Mouse (Mus musculus) testis, adult 2 months (tissue): Measurements from ENCODE around the gene Tpbgl. TPM values are rescaled to one million over a fixed set of nuclear protein-coding genes. Genes with fewer than 3 reads are reported as not detected.

ENCODE experiments used
- H3K27ac ChIP-seq: fragments of 200-500 bp; 2 replicates; pipeline ENCODE4 v1.5.1; 2012; ENCODE audit warnings: low read depth, low read length; ENCODE audit not compliant: control insufficient read depth, insufficient read depth
- H3K27me3 ChIP-seq: fragments of 200-500 bp; 2 replicates; pipeline ENCODE4 v1.6.1; 2012; ENCODE audit warnings: mild to moderate bottlenecking, low read length, moderate library complexity; ENCODE audit not compliant: control insufficient read depth, insufficient read depth
- H3K36me3 ChIP-seq: fragments of 200-500 bp; 2 replicates; pipeline ENCODE4 v1.6.1; 2012; ENCODE audit warnings: mild to moderate bottlenecking, low read length; ENCODE audit not compliant: control insufficient read depth, insufficient read depth
- H3K4me1 ChIP-seq: fragments of 200-500 bp; 2 replicates; pipeline ENCODE4 v1.6.1; 2012; ENCODE audit warnings: low read length; ENCODE audit not compliant: control insufficient read depth, insufficient read depth
- H3K4me3 ChIP-seq: fragments of 200-500 bp; 2 replicates; pipeline ENCODE4 v1.5.1; 2012; ENCODE audit warnings: low read depth, mild to moderate bottlenecking, low read length, moderate library complexity, mixed read lengths; ENCODE audit not compliant: control insufficient read depth
- CTCF ChIP-seq: fragments of 200-500 bp; IDR thresholded peaks from 2 replicates; pipeline ENCODE4 v1.5.1; 2012; ENCODE audit warnings: low read depth, mild to moderate bottlenecking, inconsistent platforms, low read length, moderate library complexity; ENCODE audit not compliant: control insufficient read depth, insufficient read depth, insufficient replicate concordance
- POLR2A ChIP-seq: fragments of 200-500 bp; IDR thresholded peaks from 2 replicates; pipeline ENCODE4 v1.6.1; 2012; ENCODE audit warnings: low read depth, mild to moderate bottlenecking, inconsistent platforms, low read length, moderate library complexity; ENCODE audit not compliant: control insufficient read depth
- polyA plus RNA-seq: library from polyadenylated mRNA; depleted of rRNA; stranded (reverse); fragments of >200 nt; gene quantifications from 2 replicates; pipeline ENCODE4 v1.2.3, GENCODE M21; 2012

Tpbgl gene
- polyA plus RNA-seq, 1 experiment = 14.6 TPM

DNA sequence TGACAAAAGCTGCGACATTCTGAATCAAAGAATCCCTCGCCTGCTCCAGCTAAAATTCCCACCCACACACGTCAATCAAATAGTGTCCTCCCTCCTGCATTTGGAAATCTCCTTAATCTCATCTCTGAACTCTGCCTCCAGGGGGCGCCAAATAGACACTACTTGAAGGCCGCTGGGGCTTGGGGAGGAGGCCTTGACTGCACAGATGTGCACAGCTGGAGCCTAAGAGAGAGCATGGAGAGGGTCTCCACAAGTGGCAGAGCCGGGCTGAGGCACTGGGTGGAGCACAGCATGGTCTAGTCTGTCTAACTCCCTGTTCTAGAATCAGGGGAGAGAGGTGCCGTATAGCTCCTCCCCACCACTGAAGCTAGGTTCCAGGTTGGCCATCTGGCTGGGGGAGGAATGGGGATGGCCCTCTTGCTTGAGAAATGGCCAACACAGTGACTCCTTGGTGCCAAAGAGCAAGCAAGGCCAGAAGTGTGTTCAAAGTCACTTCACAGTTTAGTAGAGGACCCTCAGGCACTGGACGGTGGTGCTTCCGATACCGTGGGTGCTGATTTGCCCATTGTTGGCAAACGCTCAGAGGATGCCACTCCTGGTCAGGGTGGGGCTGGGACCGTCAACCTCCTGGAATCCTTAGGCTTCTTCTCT lies 32.6 kb upstream of the Tpbgl start:
- TF ChIP-seq CTCF (peak; percentile 63), POLR2A (no peak)
- Histone ChIP-seq H3K4me3 (no peak overlapping the region), H3K27ac (no peak overlapping the region), H3K4me1 (peaks cover 3% of the 10 kb centered on the region), H3K36me3 (no peaks in the 10 kb centered on the region), H3K27me3 (no peaks in the 10 kb centered on the region)

DNA sequence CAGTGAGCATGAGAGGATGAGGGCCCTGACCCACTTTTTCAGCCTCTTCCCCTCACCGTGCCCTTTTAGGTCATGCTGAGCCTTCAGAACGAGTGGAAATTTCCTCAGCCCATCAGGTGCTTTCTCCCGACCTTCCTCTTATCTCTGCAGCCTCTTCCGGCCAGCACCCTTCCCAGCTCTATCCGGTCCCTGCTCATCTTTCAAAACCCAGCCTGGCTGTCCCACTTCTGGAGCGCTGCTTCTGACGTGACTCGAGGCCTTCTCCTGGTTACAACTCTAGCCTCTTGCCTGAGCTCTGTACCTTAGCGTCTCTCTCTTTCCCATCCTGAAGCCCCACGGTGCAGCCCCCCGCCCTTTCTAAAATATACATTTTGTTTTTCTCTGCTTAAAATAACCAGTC lies 27.3 kb upstream of the Tpbgl start:
- H3K4me3 ChIP-seq = no peak overlapping the region
- no peaks in the 10 kb centered on the region for H3K4me1 ChIP-seq
- TF ChIP-seq POLR2A = no peak
- no peak for TF ChIP-seq CTCF
- H3K27me3 ChIP-seq = no peaks in the 10 kb centered on the region
- no peaks in the 10 kb centered on the region for H3K36me3 ChIP-seq
- H3K27ac ChIP-seq = no peak overlapping the region

DNA sequence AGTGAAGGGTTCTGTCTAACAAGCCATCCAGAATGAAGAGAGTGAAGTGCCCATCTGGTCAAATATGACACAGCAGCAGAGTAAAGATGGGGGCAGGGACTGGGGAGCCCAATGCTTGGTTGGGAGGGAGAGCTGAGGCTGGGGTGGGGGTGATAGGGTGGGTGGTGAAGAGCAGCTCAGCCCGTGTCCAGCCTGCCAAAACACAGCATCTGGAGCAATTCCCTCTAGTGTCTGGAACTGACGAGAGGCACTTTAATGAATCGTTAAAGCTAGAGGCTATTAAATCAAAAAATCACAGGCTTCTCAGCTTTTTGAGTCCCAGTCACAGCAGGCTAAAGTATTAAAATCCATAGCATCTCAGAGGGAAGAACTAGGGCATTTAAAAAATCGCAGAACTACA lies 22.7 kb upstream of the Tpbgl start:
- H3K4me1 ChIP-seq = no peaks in the 10 kb centered on the region
- TF ChIP-seq POLR2A (no peak), CTCF (no peak)
- no peak overlapping the region for H3K4me3 ChIP-seq
- no peaks in the 10 kb centered on the region for H3K36me3 ChIP-seq
- no peaks in the 10 kb centered on the region for H3K27me3 ChIP-seq
- H3K27ac ChIP-seq = no peak overlapping the region

DNA sequence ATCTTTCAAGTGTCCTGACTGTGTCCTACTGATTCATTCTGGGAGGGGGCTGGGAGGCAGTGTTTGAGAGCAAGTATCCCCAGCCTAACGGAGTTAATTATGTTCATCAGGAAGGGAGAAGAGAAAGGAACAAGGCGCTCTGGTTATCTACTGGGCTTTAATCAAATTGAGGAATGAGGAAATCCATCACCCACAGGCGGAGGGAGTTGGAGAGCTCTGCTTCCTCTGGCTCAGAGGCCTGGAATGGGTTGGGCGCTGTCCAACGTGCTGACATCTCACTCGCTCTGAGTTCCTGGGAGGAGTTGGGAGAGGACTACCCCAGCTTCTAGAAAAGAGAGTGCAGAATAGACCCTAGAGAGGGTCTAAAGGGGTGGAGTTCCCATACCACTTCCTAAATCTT lies 21.7 kb upstream of the Tpbgl start:
- Histone ChIP-seq H3K27ac (no peak overlapping the region), H3K36me3 (no peaks in the 10 kb centered on the region), H3K27me3 (no peaks in the 10 kb centered on the region), H3K4me3 (no peak overlapping the region), H3K4me1 (no peaks in the 10 kb centered on the region)
- TF ChIP-seq POLR2A = no peak
- no peak for TF ChIP-seq CTCF

DNA sequence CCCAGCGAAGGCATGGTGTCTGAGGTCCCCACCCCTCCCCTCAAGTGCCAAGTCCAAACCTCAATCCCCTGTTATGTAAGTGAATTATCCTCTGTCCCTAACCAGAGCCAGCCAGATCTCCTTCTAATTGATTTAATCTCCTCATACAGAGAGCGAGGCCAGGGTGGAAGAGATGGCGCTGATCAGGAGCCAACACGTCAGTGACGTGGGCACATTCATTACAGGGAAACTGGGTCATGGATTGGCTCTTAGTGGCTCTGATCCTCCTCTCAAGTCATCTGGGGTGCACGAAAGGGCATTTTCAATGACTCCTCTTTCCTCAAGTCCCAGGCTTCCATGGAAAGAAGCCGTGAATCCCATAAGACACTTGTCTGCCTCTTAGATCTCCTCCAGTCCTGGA lies 17.8 kb upstream of the Tpbgl start:
- H3K27me3 ChIP-seq = no peaks in the 10 kb centered on the region
- H3K27ac ChIP-seq = no peak overlapping the region
- no peaks in the 10 kb centered on the region for H3K36me3 ChIP-seq
- H3K4me3 ChIP-seq = no peak overlapping the region
- TF ChIP-seq POLR2A (no peak), CTCF (no peak)
- no peaks in the 10 kb centered on the region for H3K4me1 ChIP-seq

DNA sequence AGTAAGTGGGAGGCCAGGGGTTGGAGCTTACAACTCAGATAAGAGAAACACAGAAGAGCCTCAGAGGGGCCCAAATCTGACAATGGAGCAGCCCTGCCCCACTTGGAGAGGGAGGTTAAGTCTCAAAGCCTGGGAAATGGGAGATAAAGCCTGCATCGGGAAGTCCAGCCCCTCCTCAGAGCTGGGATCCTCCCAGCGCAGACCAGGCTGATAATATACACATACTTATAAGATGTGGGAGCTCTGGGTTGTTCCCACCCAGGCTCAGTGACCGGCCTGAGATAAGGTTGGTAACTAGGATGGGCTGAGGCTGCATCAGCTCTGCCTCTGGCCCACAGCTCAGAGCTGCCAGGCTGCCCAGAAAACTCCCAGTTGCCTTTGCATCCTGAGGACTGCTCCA lies 15.2 kb upstream of the Tpbgl start:
- TF ChIP-seq POLR2A = no peak
- no peak for TF ChIP-seq CTCF

DNA sequence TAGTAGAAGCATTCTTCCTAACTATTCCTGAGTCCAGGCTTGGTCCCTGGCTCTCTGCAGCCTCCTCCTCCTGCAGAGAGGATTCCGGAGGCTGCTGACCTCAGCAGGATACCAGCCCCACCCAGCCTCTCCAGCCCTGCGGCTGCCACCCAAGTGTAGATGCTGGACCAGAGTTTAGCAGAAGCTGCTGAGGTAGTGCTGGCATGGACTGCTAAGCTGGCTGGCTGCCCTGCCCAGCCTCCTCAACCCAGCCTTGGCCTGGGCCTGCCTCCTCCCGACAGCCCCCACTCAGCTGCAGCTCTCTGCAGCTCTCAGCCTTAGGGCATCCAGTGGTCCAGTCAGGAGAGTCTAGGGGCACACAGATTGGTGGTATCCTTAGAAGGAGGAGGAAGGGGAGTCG lies 14.3 kb upstream of the Tpbgl start:
- Histone ChIP-seq H3K27me3 (no peaks in the 10 kb centered on the region), H3K27ac (no peak overlapping the region), H3K36me3 (no peaks in the 10 kb centered on the region), H3K4me3 (no peak overlapping the region), H3K4me1 (no peaks in the 10 kb centered on the region)
- no peak for TF ChIP-seq POLR2A
- TF ChIP-seq CTCF = no peak

More for the DNA sequence above, 15.2 kb upstream of the Tpbgl start:
- Histone ChIP-seq H3K27ac (no peak overlapping the region), H3K27me3 (no peaks in the 10 kb centered on the region), H3K36me3 (no peaks in the 10 kb centered on the region), H3K4me1 (no peaks in the 10 kb centered on the region), H3K4me3 (no peak overlapping the region)
